Mouse (Mus musculus): Measurements from ENCODE around the gene Klrb1b. TPM values are rescaled to one million over a fixed set of nuclear protein-coding genes. Genes with fewer than 3 reads are reported as not detected.

The Klrb1b gene
- polyA plus RNA-seq, 1 experiment, result not detected

GRCm38 (mm10) chr6:128765211-128765610, 60.9 kb downstream of the Klrb1b start:
- H3K4me3 ChIP-seq (ENCODE audit: insufficient read depth, low read depth, low read length), result no peak overlapping the region
- WGBS, result 95% methylated on average over 1 of the region's 1 CpGs
- no peak overlapping the region for H3K27ac ChIP-seq (ENCODE audit: insufficient read depth, low read depth, low read length)
- no peak for TF ChIP-seq CTCF (IDR thresholded peaks at IDR 0.05; ENCODE audit: insufficient read depth, low read depth, low read length)
- no peak for TF ChIP-seq POLR2A (IDR thresholded peaks at IDR 0.05; ENCODE audit: insufficient read depth, low read depth, low read length)
- peaks cover 8% of the 10 kb centered on the region; the same call in 1 of the 2 replicates for H3K4me1 ChIP-seq (ENCODE audit: control insufficient read depth, insufficient read depth, low read length)

- TF ChIP-seq CTCF (IDR thresholded peaks at IDR 0.05; ENCODE audit: insufficient read depth, low read depth, low read length), result no peak
- TF ChIP-seq POLR2A (IDR thresholded peaks at IDR 0.05; ENCODE audit: insufficient read depth, low read depth, low read length), result no peak
- WGBS, result 10% methylated on average over 5 of the region's 5 CpGs
- Histone ChIP-seq H3K27ac (ENCODE audit: insufficient read depth, low read depth, low read length) (no peak overlapping the region), H3K4me3 (ENCODE audit: insufficient read depth, low read depth, low read length) (no peak overlapping the region), H3K4me1 (ENCODE audit: control insufficient read depth, insufficient read depth, low read length) (peaks cover 8% of the 10 kb centered on the region; the same call in 1 of the 2 replicates)
Observed at GRCm38 (mm10) chr6:128764598-128764997, 61.5 kb downstream of the Klrb1b start.

- Histone ChIP-seq H3K4me3 (ENCODE audit: insufficient read depth, low read depth, low read length) (peak overlapping the region; percentile 62), H3K4me1 (ENCODE audit: control insufficient read depth, insufficient read depth, low read length) (peaks cover 8% of the 10 kb centered on the region; the same call in 1 of the 2 replicates), H3K27ac (ENCODE audit: insufficient read depth, low read depth, low read length) (peak overlapping the region; percentile 86)
- WGBS, result 1% methylated on average over 30 of the region's 30 CpGs
- TF ChIP-seq POLR2A (IDR thresholded peaks at IDR 0.05; ENCODE audit: insufficient read depth, low read depth, low read length) (0 out of 2 replicates have a peak, but pooled peaks have one; percentile 24), CTCF (IDR thresholded peaks at IDR 0.05; ENCODE audit: insufficient read depth, low read depth, low read length) (peak; percentile 61; the same call in 1 of the 2 replicates)
Observed at GRCm38 (mm10) chr6:128763736-128764523, 62.2 kb downstream of the Klrb1b start.

Other genes with a start within 250 kb of the Klrb1b start
- gene A2ml1, start 244.7 kb downstream of the Klrb1b start, polyA plus RNA-seq (2012; ENCODE audit: insufficient read depth, insufficient read length, low replicate concordance, missing spikeins), result not detected in 2 replicates
- not detected in 2 replicates for gene Klrb1a, start 202.8 kb downstream of the Klrb1b start, polyA plus RNA-seq (2012; ENCODE audit: insufficient read depth, insufficient read length, low replicate concordance, missing spikeins)
- gene Clec2h, start 163.9 kb downstream of the Klrb1b start, polyA plus RNA-seq (2012; ENCODE audit: insufficient read depth, insufficient read length, low replicate concordance, missing spikeins), result not detected in 2 replicates
- gene Klrb1, start 103.3 kb downstream of the Klrb1b start, polyA plus RNA-seq (2012; ENCODE audit: insufficient read depth, insufficient read length, low replicate concordance, missing spikeins), result not detected in 2 replicates
- gene Klrb1c, start 37.1 kb downstream of the Klrb1b start, polyA plus RNA-seq (2012; ENCODE audit: insufficient read depth, insufficient read length, low replicate concordance, missing spikeins), result not detected in 2 replicates
- not detected in 2 replicates for gene Gm44511, start within 50 bp of the Klrb1b start, polyA plus RNA-seq (2012; ENCODE audit: insufficient read depth, insufficient read length, low replicate concordance, missing spikeins)
- gene Clec2i, start 61.3 kb upstream of the Klrb1b start, polyA plus RNA-seq (2012; ENCODE audit: insufficient read depth, insufficient read length, low replicate concordance, missing spikeins), result not detected in 2 replicates
- not detected in 2 replicates for gene BC035044, start 64.8 kb upstream of the Klrb1b start, polyA plus RNA-seq (2012; ENCODE audit: insufficient read depth, insufficient read length, low replicate concordance, missing spikeins)
- gene Clec2g, start 108.0 kb upstream of the Klrb1b start, polyA plus RNA-seq (2012; ENCODE audit: insufficient read depth, insufficient read length, low replicate concordance, missing spikeins), result not detected in 2 replicates
- not detected in 2 replicates for gene Klrb1f, start 219.6 kb upstream of the Klrb1b start, polyA plus RNA-seq (2012; ENCODE audit: insufficient read depth, insufficient read length, low replicate concordance, missing spikeins)

Data from olfactory bulb, adult 2 months (tissue).